Mouse (Mus musculus) erythroblast, embryonic 14.5 days (primary cell): Measurements from ENCODE around the gene Tmem19.

Source experiments
- GATA1 ChIP-seq: IDR thresholded peaks from 2 replicates; pipeline ENCODE4 v1.6.1; 2012; ENCODE audit warnings: low read length, inconsistent platforms, mixed read lengths
- TAL1 ChIP-seq: IDR thresholded peaks from 3 replicates; pipeline ENCODE4 v1.6.1; 2012; ENCODE audit warnings: low read length, inconsistent platforms, mixed read lengths

DNA sequence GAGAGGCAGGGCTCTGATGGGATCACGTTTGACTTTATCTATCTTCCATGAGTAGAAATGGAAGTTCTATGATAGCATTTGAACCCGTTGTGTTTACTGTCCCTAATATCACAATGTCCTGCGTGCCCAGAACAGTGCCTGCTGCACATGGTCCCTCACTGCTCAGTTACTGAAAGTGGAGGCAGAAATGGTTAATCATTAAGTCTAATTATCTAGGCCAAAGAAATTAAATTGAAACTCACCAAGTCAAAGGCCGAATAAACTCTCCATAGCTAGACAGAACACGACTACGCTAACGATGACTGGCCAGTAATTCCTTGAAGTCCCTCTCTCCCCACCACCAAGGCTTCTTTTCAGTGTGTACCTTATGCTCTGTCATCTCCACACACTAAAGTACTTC lies 12.8 kb downstream of the Tmem19 start:
- TF ChIP-seq GATA1, result no peak
- TF ChIP-seq TAL1, result no peak
